Mouse (Mus musculus) liver, postnatal 0 days (tissue): ENCODE data around the gene Mrps33. TPM values are rescaled to one million over a fixed set of nuclear protein-coding genes. Genes with fewer than 3 reads are reported as not detected.

Experiments used
- ATAC-seq: fragments of 200-750 bp; cut with Nextera tagmentation; 2 replicates; pipeline ENCODE4 v1.8.0; 2017; ENCODE audit warnings: mild to moderate bottlenecking, moderate library complexity
- DNase-seq: peaks from one replicate; pipeline ENCODE4 v3.0.0-alpha.2; 2016
- H3K27ac ChIP-seq: fragments of 300-500 bp; sonication (generic); 2 replicates; pipeline ENCODE4 v1.5.1; 2014; ENCODE audit warnings: antibody characterized with exemption, moderate library complexity, mild to moderate bottlenecking, low read depth
- H3K27me3 ChIP-seq: fragments of 300-500 bp; sonication (generic); 2 replicates; pipeline ENCODE4 v1.6.1; 2014; ENCODE audit warnings: low read length, control low read depth, mixed read lengths; ENCODE audit not compliant: insufficient read depth
- H3K36me3 ChIP-seq: fragments of 300-500 bp; sonication (generic); replicated peaks from 2 replicates; pipeline ENCODE4 v1.6.1; 2014; ENCODE audit warnings: mild to moderate bottlenecking, control low read depth, low read length, moderate library complexity, mixed read lengths; ENCODE audit not compliant: insufficient read depth
- H3K4me1 ChIP-seq: fragments of 300-500 bp; sonication (generic); 2 replicates; pipeline ENCODE4 v1.6.1; 2014; ENCODE audit warnings: antibody characterized with exemption, mild to moderate bottlenecking, control low read depth; ENCODE audit not compliant: insufficient read depth
- H3K4me2 ChIP-seq: fragments of 300-500 bp; sonication (generic); 2 replicates; pipeline ENCODE4 v1.6.1; 2014; ENCODE audit warnings: low read depth, mild to moderate bottlenecking, low read length, moderate library complexity, mixed read lengths
- H3K4me3 ChIP-seq: fragments of 300-500 bp; sonication (generic); 2 replicates; pipeline ENCODE4 v1.5.1; 2014; ENCODE audit warnings: low read depth, low read length
- H3K9ac ChIP-seq: fragments of 300-500 bp; sonication (generic); replicated peaks from 2 replicates; pipeline ENCODE4 v1.6.1; 2014; ENCODE audit warnings: mild to moderate bottlenecking, moderate library complexity
- H3K9me3 ChIP-seq: fragments of 300-500 bp; sonication (generic); 2 replicates; pipeline ENCODE4 v1.6.1; 2016; ENCODE audit warnings: mild to moderate bottlenecking, control low read depth, low read length, mixed read lengths
- CTCF ChIP-seq: sonication (generic); IDR thresholded peaks from 2 replicates; pipeline ENCODE4 v1.5.1; 2016; ENCODE audit warnings: antibody characterized with exemption, low read depth
- EP300 ChIP-seq: IDR thresholded peaks from 2 replicates; pipeline ENCODE4 v1.6.1; 2016; ENCODE audit warnings: antibody characterized with exemption, low read depth, mild to moderate bottlenecking
- WGBS: fragments of 180-500 bp; shearing (Covaris S2); extraction: QIAGEN DNeasy Blood & Tissue Kit; methylation state at CpG from one replicate; pipeline ENCODE4 v1.1.7; 2014; ENCODE audit not compliant: insufficient replicate concordance; 5-methylcytosine and 5-hydroxymethylcytosine counted together
- polyA plus RNA-seq: library from polyadenylated mRNA; unstranded; fragments of >200 nt; fragmentation: Nextera tagmentation; extraction: Ambion mirVana; gene quantifications from 2 replicates; pipeline ENCODE4 v1.2.1, GENCODE M21; 2015

Mrps33 gene
- polyA plus RNA-seq, 1 experiment from 2014 or later, result 90.9 TPM

- DNase-seq, result no peak
- Histone ChIP-seq H3K4me1 (no peaks in the 10 kb centered on the region), H3K27me3 (no peaks in the 10 kb centered on the region), H3K4me3 (no peak overlapping the region), H3K27ac (no peak overlapping the region), H3K4me2 (no peak overlapping the region), H3K9ac (no peak overlapping the region), H3K36me3 (no peaks in the 10 kb centered on the region), H3K9me3 (no peaks in the 10 kb centered on the region)
- 77% methylated on average over 2 of the region's 2 CpGs for WGBS
- TF ChIP-seq EP300, result no peak
- no peak for TF ChIP-seq CTCF
- ATAC-seq, result no peak
These were observed 53.6 kb downstream of the Mrps33 start for GRCm38 (mm10) chr6:39757229-39757628.

Other genes with a start within 250 kb of the Mrps33 start
- 15.8 and 17.1 TPM in 2 replicates for gene Adck2, start 237.1 kb downstream of the Mrps33 start, polyA plus RNA-seq
- 1.2 and 1.9 TPM in 2 replicates for gene Gm42420, start 225.2 kb downstream of the Mrps33 start, polyA plus RNA-seq
- gene Ndufb2, start 218.4 kb downstream of the Mrps33 start, polyA plus RNA-seq, result 248 and 260 TPM in 2 replicates
- 2.2 and 2.7 TPM in 2 replicates for gene Braf, start 85.5 kb downstream of the Mrps33 start, polyA plus RNA-seq
- gene Tmem178b, start 62.3 kb upstream of the Mrps33 start, polyA plus RNA-seq, result not detected in 2 replicates